Mouse (Mus musculus) ZHBTc4 (cell line): ENCODE measurements around the gene Abat.

Experiments
- DNase-seq: peaks from one replicate; pipeline ENCODE4 v3.0.0-alpha.2; 2011; ENCODE audit warnings: low read depth, low spot score

The Abat gene

DNA sequence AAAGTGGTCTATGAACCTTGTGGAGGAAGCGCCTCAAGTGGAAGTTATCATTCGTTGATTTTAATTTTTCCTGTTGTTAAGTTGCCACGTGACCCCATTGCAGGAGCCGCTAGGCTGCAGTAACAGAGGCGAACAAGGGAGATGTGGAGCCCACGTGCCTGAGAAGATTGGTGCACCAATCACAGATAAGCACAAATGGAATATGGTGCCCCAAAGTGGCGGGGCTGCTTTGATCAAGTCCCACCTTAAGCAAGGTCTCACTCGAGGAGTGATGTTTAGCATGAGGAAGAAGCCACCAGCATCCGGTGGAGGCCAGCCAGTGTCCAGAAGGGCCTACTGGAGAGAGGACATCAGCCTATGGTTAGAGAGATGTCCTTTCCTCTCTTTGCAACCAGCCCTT, 19.2 kb downstream of the Abat start:
- peak; percentile 64 for DNase-seq

DNA sequence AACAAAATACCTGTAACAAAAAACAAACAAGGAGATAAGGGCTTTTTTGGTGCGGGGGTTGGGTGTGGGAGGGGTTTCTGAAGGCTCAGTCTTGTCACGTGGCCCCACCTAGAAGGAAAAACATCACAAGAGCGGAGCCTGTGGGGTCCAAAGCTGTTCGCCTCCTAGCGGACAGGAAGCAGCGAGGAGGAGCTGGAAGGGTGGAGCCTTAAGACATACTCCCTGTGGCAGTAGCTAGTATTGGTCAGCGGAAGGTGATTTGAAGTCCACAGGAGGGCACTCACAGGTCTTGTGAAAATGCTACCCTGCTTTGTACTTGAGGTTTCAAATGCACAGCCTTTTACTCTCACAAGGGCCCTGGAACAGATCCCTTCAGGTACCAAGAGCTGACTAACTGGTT, 19.7 kb downstream of the Abat start:
- DNase-seq, result peak; percentile 94

DNA sequence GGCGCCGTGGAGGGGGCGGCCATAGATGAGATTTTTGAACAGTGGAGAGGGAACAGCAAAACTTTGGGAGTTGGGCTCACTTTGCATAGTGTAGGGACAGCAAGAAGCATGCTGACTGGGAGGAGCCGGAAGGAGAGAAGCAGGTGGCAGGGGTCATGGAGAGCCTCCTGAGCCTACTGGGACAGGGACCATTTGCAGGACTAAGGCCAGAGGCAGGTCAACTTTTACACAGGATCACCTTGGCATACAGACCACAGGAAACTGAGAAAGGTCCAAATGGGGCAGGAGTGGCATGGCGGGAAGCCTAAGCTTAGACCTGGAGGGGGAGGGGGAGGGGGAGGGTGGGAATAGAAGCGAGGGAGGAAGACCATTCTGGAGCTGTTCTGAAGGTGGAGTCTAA, 20.2 kb downstream of the Abat start:
- DNase-seq, result peak; percentile 77

- DNase-seq, result peak; percentile 81
Observed at GRCm38 (mm10) chr16:8534466-8535200, 21.4 kb downstream of the Abat start.

- no peak for DNase-seq
Observed at GRCm38 (mm10) chr16:8535411-8535810, 22.2 kb downstream of the Abat start.

- DNase-seq, result no peak
Observed at GRCm38 (mm10) chr16:8539150-8539865, 26.1 kb downstream of the Abat start.

DNA sequence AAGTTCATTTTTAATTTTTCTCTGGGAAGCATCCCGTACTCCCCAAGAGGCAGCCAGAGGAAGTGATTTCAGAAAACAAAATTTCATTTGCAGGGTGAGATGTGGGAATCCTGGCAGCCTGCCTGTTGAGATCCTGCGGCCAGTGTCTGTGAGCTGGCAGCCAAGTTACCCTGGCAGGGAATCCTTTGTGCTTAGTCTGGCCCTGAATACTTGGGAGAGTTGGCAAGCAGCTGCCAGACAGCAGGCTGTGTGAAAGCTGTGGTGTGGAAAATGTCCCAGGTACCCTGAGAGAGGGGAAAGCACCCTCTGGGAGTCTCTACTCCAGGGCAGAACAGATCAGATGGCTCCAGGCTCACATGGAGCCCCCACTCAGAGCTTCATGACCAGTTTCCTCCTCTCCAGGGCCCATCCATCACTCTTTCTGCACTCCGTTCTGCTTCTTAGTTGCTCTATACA, 27.7 kb downstream of the Abat start:
- no peak for DNase-seq

GRCm38 (mm10) chr16:8547836-8548235, 34.6 kb downstream of the Abat start:
- DNase-seq, result no peak

DNA sequence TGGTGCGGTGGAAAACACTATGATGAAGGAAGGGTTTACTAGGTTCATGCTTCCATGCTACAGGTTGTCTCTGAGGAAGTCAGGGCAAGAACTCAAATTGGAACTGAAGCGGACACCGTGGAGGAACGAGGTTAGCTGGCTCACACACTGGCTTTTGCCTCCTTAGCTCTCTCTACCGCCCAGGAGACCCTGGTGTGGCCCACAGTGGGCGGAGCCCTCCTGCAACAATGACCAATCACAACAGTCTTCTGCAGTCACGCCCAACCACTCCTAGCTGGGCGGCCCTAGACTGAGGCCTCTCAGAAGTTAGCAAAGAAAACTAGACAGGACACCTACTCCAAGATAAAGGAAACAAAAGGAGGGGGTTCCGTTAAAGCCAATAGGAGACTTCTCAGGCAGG, 36.3 kb downstream of the Abat start:
- peak; percentile 78 for DNase-seq

- DNase-seq, result no peak
Observed at GRCm38 (mm10) chr16:8554351-8554750, 41.1 kb downstream of the Abat start.

DNA sequence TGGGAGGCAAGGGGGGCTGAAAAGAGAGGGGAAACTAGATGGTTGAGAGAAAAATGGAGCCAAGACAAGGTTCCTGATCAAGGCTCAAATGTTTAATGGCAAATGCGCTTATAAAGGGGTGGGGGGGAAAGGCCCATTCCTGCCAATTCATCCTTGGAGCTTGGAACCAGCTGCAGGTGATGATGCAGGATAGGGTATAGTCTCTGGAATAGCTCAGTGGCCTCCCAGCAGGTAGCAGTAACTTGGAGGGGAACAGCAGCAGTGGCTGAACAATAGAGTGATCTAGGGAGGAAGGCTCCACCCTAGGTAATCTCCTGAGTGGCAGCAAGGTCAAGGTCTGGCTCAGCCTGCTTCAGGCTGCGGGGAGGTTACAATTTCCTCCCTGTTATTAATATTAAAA, 41.5 kb downstream of the Abat start:
- peak; percentile 82 for DNase-seq

GRCm38 (mm10) chr16:8555371-8555770, 42.1 kb downstream of the Abat start:
- DNase-seq, result peak; percentile 83

DNA sequence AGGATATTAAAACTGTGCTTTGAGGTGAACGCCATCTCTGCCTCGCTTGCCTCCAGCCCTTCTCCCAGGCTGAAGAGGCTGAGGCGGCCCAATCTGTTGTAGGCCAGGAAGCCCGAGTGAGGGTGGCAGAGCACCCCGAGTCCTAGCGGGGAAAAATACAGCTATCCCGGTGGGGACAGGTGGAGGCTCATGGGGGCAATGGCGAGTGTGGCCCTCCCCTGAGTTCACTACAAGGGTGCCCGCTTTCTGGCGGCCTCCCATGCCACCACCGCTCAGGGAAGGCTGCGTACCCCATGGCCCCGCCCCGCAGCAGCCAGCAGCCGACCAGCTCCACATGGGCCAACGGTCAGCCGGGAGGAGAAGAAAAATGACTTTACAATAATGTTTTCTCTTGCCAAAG, 46.9 kb downstream of the Abat start:
- no peak for DNase-seq

DNA sequence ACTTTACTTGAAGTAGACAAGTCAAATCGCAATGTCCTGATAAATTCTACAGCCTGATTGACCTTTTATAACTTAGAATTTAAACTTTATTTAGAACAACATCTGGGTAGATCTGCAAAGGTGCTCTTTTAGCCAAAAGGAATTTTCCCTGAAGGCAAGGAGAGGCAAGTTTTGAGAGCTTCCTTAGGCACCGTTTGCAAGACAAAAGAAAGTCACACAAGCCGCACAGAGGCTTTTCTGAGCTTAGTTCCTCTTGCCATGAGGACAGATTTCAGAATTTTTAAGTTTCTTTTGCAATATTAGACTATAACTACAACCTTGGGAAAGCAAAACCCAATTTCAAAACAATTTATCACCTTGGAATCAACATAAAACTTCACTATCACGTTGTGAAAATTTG, 47.9 kb downstream of the Abat start:
- DNase-seq, result peak; percentile 64

DNA sequence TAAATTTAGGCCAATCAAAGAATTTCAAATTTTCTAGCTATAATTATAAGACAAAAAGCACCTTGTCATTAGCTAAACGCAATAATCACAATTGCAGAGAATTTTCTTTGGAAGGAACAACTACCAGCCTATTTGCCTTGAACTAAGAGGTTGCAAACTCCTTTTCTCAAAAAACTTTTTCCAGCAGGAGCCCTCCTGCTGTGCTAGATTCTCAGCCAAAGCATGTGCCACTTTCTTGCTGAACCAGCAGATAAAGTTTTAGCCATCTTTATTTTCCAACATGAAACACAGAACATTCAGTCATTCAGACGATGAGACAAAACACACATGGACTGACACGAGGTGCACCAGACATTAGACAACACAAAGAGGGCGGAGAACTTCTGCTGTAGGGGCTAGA, 48.6 kb downstream of the Abat start:
- peak; percentile 51 for DNase-seq

GRCm38 (mm10) chr16:8562827-8563226, 49.6 kb downstream of the Abat start:
- peak; percentile 76 for DNase-seq

GRCm38 (mm10) chr16:8564836-8565235, 51.6 kb downstream of the Abat start:
- no peak for DNase-seq

GRCm38 (mm10) chr16:8565539-8565938, 52.3 kb downstream of the Abat start:
- DNase-seq, result no peak

GRCm38 (mm10) chr16:8566115-8566711, 53.0 kb downstream of the Abat start:
- DNase-seq, result peak; percentile 67

- no peak for DNase-seq
Observed at GRCm38 (mm10) chr16:8568881-8569280, 55.7 kb downstream of the Abat start.

DNA sequence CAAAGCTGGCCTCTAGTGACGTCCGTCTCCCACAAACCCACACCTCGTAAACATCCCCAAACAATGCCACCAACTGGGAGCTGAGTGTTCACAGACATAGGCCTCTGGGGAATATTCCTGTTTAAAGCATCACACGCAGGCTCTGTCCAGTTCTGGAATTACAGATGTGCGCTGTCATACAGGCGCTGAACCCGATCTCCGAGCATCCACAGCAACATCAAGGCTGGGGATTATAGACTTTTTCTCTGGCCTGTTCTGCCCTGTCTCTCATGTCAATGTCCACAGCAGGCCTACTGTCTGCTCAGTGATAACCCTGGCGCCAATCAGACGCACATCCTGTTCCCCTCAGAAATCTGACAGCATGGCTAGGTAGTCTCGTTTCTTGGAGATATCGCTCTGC, 57.1 kb downstream of the Abat start:
- no peak for DNase-seq

DNA sequence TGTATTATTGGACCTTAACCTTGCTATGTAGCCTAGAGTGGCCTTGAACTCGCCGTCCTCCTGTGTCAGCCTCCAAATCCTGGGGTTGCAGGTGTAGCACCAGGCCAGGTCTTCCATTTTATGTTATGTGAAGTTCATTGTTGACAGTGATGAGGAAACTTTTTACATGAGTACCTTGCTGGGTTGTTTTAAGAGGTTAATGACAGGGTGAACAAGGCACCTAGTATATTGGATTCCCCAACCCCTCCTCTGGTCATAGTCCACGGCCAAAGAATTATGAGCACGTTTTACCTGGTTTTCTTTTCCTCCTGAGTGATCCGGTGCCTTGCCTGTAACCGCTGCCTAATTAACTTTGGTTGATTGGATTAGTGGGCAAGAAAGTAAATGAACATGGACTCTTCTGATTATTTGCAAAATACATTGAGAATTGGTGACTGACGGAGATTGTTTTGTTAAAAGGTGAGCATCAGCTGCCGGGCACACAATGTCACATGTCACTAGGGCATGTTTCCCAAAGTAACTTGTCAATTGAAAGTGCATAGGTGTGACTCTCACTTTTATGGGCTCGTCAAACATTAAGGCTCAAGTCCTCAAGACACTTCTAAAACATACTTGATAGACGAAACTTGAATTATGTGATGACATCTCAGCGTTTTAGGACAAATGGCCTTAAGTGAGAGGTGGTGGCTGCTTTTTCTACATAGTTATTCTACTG, 57.8 kb downstream of the Abat start:
- no peak for DNase-seq
